Mouse (Mus musculus): ENCODE results near the gene Cbl. TPM values are rescaled to one million over a fixed set of nuclear protein-coding genes. Genes with fewer than 3 reads are reported as not detected.

Gene Cbl
- 41.9 TPM for polyA plus RNA-seq (2017; shearing (Covaris generic))

DNA sequence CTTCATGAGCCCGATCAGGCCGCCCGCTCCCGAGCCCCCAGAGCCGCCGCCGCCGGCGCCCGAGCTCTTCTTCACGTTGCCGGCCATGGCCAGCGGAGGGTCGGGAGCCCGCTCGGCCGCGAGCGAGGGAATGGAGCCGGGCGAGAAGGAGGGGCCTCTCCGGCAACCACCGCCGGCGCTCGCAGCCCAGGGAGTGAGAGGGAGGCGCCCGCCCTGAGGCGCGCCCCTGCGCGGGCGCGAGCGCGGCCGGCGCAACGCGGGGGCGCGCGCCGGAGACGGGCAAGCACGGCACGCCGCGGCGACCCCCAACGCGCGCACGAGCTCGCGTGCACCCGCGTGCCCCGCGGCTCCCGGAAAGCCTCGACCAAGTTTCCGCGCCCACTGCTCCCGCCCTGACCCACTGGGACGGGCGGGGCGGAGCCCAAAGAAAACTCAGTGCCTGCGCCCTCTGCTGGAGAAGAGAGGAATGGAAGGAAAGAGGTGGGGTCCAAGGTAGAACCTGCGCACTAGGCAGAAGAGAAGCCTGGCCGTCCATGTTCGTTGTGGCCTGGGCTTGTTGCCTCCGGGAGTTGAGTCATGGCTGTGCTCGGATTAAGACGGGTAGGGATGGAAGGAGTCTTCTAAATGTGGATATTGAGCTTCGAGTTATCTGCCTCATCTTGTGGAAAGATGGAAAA, at the start of gene Cbl:
Gene Cbl, minus strand, starts transcription at position 248 of the 677 bp plus-strand sequence.

DNA sequence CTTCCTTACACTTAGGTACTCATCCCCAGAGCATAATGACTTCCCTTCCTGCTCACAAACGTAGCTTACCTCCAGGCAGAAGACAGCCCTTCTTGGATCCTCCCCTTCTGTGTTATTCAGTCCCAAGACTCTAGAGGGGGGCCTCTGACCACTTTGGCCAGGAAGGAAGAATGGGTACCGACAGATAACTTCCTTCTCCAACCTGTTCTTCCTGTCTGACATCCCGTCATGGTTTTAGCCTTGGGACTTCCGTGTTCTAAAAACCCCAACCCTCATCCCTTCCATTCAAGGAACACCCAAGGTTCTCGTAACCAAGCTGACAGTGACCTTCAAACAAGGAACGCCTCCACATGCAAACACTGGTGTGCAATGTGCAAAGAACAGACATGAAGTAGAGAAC, 34.6 kb upstream of the Cbl start, which contains the start of gene Nlrx1:
Gene Nlrx1, minus strand, starts transcription at position 168 of the 400 bp plus-strand sequence.

DNA sequence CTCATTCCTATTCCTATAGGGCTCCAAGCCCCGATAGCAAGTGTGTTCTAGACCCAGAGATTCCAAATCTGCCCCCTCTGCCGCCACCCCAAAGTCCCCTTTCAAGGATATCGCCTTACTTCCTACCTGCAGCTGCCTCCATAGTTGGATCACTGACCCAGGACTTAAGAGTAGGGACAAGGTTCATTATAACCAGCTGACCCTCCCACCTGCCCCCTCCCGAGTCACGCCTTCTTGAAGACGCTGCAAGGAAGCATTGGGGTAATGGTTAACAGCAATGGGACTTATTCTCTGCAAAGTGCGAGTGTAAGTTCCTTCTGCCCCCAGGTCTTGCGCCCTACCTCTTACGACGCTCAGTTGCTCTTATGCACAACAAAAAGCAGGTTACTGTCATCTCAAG, 17.5 kb upstream of the Cbl start, which contains the start of gene Pdzd3:
Gene Pdzd3, minus strand, starts transcription at position 158 of the 400 bp plus-strand sequence.

DNA sequence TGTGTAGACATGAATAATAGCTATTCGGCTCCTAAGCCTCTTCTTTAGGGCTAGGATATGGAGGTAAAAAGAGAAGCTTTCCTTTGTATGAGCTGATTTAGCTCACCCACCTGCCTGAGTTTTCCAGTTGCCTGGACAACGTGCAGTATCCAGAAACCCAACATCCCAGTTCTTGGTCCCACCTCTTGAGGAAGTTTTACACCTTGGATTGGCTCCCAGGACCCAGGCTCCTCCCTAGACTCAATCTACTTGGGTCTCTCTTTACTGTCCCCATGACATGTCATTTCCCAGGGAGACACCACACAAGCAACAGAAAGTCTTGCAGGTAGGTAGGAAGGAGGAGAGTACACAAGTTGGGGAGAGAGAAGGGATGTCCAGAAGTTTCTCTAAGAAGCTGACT, 6.5 kb upstream of the Cbl start, which contains the start of gene Ccdc153:
Gene Ccdc153, plus strand, starts transcription at position 278 of the 400 bp plus-strand sequence.

DNA sequence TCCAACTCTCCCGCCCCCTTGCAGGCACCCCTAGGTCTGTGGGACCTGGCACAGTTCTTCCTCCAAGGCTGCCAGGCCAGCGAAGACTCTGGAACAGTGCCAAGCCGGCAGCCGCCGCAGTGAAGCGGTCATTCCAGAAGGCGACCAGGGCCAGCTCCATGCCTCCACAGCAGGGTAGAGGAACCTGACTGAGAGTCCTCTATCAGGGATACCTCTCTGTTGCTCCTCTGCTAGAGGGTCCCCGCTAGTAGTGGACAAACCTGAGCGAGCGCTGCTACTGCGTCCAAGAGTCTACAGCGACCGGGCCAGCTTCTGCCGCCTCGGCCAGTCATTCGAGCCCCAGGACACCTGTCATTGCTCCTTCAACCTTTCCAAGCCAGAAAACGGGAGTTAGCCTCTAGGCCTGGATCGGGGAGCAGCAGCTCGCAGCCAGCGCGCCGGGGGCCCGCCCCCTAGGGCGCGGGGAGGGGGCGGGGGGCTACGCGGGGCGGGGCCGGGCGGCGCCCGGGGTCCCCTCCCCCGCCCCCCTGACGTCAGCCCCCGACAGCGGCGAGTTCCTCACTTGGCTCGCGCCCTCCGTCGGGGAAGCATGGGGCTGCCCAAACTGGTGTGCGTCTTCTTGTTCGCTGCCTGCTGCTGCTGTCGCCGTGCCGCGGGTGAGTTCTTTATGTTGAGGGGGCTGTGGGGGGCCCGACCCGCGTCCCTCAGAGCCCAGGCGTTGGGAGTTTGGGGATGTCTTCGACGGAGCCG, 99.6 kb downstream of the Cbl start, which contains the start of gene Mcam:
Gene Mcam, plus strand, starts transcription at position 369 of the 750 bp plus-strand sequence.

DNA sequence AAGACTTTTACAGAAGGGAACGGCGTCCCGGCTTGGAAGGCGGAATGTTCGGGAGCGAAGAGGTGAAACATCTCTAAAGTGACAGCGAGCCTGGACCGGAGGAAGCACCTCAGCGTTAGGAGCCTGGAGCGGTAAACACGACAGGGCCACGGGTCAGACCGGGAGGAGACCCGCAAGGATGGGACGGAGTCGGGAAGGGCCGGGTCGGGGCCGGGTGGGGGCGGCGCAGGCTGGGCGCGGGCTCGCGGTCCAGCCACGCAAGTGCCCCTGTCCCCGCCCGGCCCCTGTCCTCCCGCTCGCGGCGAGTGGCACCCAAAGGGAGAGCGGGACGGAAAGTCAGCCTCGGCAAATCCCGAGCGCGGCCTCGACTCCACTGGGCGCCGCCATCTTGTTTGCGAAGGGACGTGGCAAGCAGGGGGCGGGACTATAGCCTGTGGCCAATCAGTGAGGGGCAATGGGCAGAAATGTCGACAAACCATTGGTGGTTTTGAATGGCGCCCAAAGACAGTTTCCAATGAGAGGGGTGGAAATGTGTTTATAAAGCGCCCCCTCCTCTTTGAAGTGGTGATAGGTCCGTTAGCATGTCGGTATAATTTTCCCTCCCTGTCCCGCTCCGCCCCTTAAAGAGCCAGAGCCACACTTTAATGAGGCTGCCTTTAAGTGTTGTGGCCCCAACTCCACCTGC, 120.6 kb downstream of the Cbl start, which contains the start of the genes Gm49380 and Rnf26:
Gene Gm49380, minus strand, starts transcription at position 396 of the 685 bp plus-strand sequence.
Gene Rnf26, minus strand, starts transcription at position 413 of the 685 bp plus-strand sequence.

DNA sequence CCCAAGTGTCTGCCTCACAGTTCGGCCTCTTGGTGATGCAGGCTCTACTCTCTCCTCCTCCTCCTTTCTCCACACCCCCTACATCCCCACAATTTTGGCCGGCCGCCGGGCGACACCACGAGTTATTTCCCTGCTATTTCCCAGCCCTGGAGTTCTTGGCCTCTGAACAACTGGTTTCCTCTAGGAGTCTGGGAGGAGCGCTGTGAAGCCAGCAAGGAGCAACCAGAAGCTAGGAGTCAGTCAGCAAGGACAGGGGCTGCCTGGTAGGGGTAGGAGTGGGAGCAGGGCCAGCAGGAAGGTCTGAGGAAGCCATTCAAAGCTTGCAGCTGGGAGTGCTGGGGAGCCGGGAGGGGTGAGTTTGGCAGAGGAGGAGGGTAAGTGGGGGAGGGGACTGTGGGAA, 126.7 kb downstream of the Cbl start, which contains the start of gene C1qtnf5:
Gene C1qtnf5, plus strand, starts transcription at position 136 of the 400 bp plus-strand sequence.

DNA sequence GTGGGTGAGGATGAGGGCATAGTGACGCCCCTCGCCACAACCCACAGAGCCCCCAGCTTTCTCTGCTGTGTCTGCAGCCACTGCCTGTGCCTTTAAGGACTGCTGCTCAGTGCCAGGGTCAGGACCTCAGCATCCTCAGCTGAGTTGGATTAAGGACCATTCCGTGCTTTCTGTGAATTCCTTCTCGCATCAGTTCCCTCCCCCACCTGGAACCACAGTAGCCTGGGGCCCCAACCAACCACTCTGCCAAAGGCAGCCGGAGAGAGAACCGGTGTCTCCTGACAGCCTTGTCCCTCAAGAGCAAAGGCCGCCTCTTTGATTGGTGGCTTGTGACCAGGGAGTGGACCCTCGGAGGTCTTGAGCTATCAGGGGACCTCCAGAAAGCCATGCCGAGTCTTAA, 132.4 kb downstream of the Cbl start, which contains the start of gene Mfrp:
Gene Mfrp, plus strand, starts transcription at position 240 of the 400 bp plus-strand sequence.

Other genes starting within 250 kb of the Cbl start
- gene Thy1, start 190.7 kb downstream of the Cbl start, polyA plus RNA-seq (2017; shearing (Covaris generic)) = 142 TPM
- 34.1 TPM for gene Usp2, start 167.0 kb downstream of the Cbl start, polyA plus RNA-seq (2017; shearing (Covaris generic))
- gene Mfrp, start 132.3 kb downstream of the Cbl start, polyA plus RNA-seq (2017; shearing (Covaris generic)) = not detected
- gene C1qtnf5, start 126.8 kb downstream of the Cbl start, polyA plus RNA-seq (2017; shearing (Covaris generic)) = not detected
- not detected for gene Gm49380, start 120.5 kb downstream of the Cbl start, polyA plus RNA-seq (2017; shearing (Covaris generic))
- 19.4 TPM for gene Rnf26, start 120.5 kb downstream of the Cbl start, polyA plus RNA-seq (2017; shearing (Covaris generic))
- gene Mcam, start 99.6 kb downstream of the Cbl start, polyA plus RNA-seq (2017; shearing (Covaris generic)) = 0.36 TPM
- gene Ccdc153, start 6.6 kb upstream of the Cbl start, polyA plus RNA-seq (2017; shearing (Covaris generic)) = not detected
- gene Pdzd3, start 17.4 kb upstream of the Cbl start, polyA plus RNA-seq (2017; shearing (Covaris generic)) = 0.29 TPM
- 5.8 TPM for gene Nlrx1, start 34.5 kb upstream of the Cbl start, polyA plus RNA-seq (2017; shearing (Covaris generic))
- gene Abcg4, start 54.6 kb upstream of the Cbl start, polyA plus RNA-seq (2017; shearing (Covaris generic)) = not detected
- gene Hinfp, start 71.6 kb upstream of the Cbl start, polyA plus RNA-seq (2017; shearing (Covaris generic)) = 41.8 TPM
- 17.8 TPM for gene C2cd2l, start 86.2 kb upstream of the Cbl start, polyA plus RNA-seq (2017; shearing (Covaris generic))
- gene Dpagt1, start 92.0 kb upstream of the Cbl start, polyA plus RNA-seq (2017; shearing (Covaris generic)) = 10.2 TPM
- 51.5 TPM for gene H2afx, start 100.6 kb upstream of the Cbl start, polyA plus RNA-seq (2017; shearing (Covaris generic))
- gene Hmbs, start 110.2 kb upstream of the Cbl start, polyA plus RNA-seq (2017; shearing (Covaris generic)) = 16.5 TPM
- 60.2 TPM for gene Vps11, start 127.6 kb upstream of the Cbl start, polyA plus RNA-seq (2017; shearing (Covaris generic))
- gene Hyou1, start 145.4 kb upstream of the Cbl start, polyA plus RNA-seq (2017; shearing (Covaris generic)) = 16.7 TPM
- 12.4 TPM for gene Slc37a4, start 162.8 kb upstream of the Cbl start, polyA plus RNA-seq (2017; shearing (Covaris generic))
- 1,991 TPM for gene Rps25, start 173.1 kb upstream of the Cbl start, polyA plus RNA-seq (2017; shearing (Covaris generic))
- 84.5 TPM for gene Trappc4, start 173.6 kb upstream of the Cbl start, polyA plus RNA-seq (2017; shearing (Covaris generic))
- gene Ccdc84, start 184.5 kb upstream of the Cbl start, polyA plus RNA-seq (2017; shearing (Covaris generic)) = 44.7 TPM
- gene Foxr1, start 207.1 kb upstream of the Cbl start, polyA plus RNA-seq (2017; shearing (Covaris generic)) = 0.64 TPM
- not detected for gene Upk2, start 220.9 kb upstream of the Cbl start, polyA plus RNA-seq (2017; shearing (Covaris generic))
- gene Bcl9l, start 248.8 kb upstream of the Cbl start, polyA plus RNA-seq (2017; shearing (Covaris generic)) = 22.4 TPM

All from effector memory CD4-positive, alpha-beta T cell, adult 5 months (primary cell).